Mouse (Mus musculus) brain, embryonic 18.5 days (tissue): ENCODE data around the gene Nhlrc4.

Experiments
- DNase-seq: peaks from one replicate; pipeline ENCODE4 v3.0.0-alpha.2; 2012; ENCODE audit warnings: low read depth, low spot score

The Nhlrc4 gene

DNA sequence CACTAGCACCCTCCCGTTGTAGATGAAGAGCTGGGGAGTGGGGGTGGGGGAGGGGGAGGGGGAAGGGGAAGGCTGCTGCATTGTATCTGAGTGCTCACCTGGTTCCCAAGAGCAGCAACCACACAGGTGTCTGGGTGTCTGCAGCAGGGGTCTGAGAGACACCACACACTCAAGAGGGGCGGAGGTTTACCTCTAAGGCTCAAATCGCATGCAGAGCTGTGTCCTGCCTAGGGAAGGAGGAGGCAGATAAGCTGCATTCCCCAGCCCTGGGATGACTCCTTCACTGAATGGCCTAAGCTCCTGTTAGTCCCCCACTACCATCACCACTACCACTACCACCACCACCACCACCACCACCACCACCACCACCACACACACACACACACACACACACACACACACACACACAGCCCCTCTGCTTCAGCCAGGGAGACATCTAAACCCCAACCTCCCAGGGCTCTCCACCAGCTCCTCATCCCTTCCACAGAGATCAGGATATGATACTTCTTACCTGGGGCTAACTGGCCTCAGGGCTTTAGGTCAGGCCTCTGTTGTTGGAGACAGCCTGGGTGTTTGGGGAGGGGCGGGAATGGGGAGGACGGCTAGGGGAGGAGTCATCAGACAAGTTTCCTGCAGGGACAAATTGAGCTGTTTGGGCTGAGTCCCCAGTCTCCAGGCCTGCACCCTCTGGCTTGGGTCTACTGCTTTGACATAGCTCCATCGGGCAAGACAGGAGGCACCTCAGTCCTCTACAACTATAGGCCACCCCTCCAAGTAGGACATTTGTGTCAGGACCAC is at the start of gene Nhlrc4, which contains the start of gene Pigq:
Gene Nhlrc4 (minus strand): TSS at position 596 of the 798 bp plus-strand sequence.
Gene Pigq (minus strand): TSS at position 571 of the 798 bp plus-strand sequence.
- DNase-seq = no peak

DNA sequence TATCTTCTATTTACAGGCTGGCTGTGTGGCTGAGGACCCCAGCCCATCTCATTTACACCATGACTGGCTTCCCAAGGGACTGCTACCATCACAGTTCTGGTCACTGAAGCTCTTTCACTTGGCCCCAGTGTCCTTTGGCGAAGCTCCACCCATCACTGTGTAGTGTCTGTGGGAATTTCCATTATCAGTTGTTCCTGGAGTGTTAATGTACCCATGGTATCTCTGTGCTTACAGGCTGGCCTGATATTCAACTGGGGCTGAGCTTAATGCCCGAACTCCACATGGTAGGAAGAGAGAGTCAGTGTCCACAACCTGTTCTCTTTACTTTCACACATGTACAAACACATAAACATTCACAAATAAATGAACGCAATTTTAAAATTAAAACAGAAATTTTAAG is 48.7 kb upstream of the Nhlrc4 start:
- DNase-seq = no peak

- DNase-seq = no peak
Measured at GRCm38 (mm10) chr17:25992274-25992673, 47.5 kb upstream of the Nhlrc4 start.

GRCm38 (mm10) chr17:25990331-25990730 is 45.6 kb upstream of the Nhlrc4 start:
- no peak for DNase-seq

DNA sequence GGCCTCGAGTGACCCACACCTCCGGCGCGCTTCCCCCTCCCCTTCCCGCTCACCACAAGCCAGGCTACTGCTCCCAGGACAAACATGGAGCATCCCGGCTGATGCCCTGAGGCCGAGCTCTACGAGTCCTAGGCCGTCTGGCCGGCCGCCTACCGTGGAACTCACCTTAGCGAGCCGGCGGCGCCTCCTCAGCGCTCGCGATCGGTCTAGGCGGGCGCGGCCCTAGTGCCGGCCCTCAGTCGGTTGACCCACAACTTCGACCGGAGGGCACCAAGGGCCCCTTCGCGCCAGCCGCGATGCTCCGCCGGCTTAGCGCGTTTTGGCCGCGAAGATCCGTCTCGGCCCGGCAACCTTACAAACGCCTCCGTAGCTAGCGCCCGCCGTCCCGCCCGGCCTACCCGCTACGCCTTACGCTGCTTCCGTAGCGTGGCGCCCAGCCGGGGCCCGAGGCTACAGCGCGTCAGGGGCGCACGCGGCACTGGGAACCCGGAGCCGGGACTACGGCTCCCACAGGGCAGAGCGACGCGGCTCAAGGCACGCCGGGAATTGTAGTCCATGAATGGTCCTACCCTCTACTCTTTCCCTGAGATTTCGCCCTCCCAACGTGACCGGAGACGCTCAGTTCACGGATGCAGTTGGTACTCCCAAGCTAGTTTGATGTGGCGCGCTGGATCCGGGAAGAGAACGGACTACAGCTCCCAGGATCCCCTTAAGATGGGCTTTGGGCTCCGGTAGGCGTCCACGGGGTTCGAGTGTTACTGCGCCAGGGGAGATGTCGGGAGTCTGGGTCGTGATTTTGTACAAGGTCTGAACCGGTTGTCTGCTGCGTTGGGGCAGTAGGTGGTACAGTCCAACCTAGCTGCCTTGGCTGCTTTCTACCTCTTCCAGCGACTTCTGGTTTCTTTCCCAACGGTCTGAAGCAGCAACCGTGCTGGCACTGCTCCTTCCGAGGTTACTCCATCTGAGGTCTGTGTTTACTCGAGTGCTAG is 40.8 kb upstream of the Nhlrc4 start, which contains the start of gene Capn15:
Gene Capn15 (minus strand): TSS at position 491 of the 989 bp plus-strand sequence.
- DNase-seq = peak; percentile 96

- DNase-seq = no peak
Measured at GRCm38 (mm10) chr17:25984556-25985305, 40.0 kb upstream of the Nhlrc4 start.

- DNase-seq = no peak
Measured at GRCm38 (mm10) chr17:25984066-25984465, 39.3 kb upstream of the Nhlrc4 start.

- DNase-seq = no peak
Measured at GRCm38 (mm10) chr17:25982913-25983312, 38.2 kb upstream of the Nhlrc4 start.

GRCm38 (mm10) chr17:25980854-25981253 is 36.1 kb upstream of the Nhlrc4 start:
- no peak for DNase-seq

DNA sequence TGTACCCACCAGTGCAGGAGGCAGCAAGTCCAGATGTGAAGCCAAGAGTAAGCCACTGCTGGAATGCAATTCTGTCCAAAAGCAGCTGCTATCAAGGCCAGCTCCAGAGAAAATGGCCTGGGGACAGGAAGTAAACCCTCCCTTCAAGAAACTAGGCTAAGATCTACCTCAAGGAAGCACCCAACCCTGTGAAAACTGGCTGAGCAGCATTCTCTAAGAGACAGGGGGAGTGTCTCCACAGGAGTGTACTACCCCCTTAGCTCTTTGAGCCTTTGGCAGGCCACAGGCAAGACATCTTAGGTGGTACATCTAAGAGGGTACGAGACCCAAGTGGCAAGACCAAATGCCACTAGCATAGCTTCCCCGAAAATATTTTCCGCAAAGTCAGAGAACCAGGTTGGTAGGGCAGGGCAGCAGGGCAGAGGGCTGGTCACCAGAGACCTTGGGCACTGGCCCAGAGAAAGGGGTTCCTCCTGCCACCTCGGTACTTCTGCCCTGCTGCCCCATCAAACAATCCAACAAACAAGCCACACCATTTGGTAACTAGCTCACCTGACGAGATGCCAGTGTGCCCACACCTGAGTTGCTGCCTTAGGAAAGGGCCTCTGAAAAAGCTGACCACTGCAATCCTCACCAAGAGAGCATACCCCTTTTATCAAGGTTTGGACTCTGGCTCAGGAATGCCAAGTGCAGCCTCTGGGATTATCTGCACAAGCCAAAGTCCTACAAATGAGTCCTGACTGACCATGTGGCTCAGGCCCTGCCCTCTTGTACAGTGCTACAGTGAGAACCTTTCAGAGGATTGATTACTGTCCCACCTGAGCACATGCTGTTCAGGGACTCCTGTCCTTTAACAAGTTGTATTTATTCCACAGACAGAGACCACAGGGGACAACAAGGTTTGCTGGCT is 35.3 kb upstream of the Nhlrc4 start:
- DNase-seq = no peak

GRCm38 (mm10) chr17:25970954-25971707 is 26.4 kb upstream of the Nhlrc4 start:
- no peak for DNase-seq

DNA sequence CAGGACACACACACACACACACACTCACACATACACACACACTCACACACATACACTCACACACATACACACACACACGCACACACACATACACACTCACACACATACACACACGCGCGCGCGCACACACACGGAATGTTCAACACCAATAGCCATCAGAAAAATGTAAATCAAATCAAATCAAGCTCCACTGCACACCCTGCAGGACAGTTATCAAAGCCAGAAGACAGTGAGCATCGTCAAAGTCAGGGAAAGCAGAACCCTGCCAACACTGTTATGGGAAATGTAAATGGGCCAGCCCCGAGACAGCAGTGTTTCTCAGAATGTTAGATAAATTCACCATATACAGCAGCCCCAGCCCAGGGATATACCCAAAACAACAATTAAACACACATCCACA is 25.7 kb upstream of the Nhlrc4 start:
- no peak for DNase-seq

GRCm38 (mm10) chr17:25968176-25968575 is 23.4 kb upstream of the Nhlrc4 start:
- no peak for DNase-seq

GRCm38 (mm10) chr17:25967652-25968051 is 22.9 kb upstream of the Nhlrc4 start:
- no peak for DNase-seq

DNA sequence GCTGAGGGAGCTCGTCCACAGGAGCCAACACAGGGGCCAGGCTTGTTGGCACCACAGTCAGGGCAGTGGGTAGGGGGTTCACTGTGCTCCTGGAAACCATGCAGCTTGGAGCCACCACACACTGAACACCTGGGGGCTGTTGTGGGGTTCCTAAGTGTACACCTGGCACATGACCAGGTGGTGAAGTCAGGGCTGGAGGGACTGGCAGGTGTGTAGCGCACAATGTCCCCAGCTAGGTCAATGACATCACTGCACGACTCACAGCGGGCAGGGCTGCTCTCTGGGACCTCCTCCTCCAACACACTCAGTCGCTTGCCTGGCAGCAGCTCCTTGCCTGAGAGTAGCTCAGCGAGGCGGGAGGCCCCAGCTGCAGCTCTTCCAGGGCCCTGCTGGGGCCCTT is 19.5 kb upstream of the Nhlrc4 start:
- no peak for DNase-seq

GRCm38 (mm10) chr17:25962413-25962905 is 17.7 kb upstream of the Nhlrc4 start:
- no peak for DNase-seq

DNA sequence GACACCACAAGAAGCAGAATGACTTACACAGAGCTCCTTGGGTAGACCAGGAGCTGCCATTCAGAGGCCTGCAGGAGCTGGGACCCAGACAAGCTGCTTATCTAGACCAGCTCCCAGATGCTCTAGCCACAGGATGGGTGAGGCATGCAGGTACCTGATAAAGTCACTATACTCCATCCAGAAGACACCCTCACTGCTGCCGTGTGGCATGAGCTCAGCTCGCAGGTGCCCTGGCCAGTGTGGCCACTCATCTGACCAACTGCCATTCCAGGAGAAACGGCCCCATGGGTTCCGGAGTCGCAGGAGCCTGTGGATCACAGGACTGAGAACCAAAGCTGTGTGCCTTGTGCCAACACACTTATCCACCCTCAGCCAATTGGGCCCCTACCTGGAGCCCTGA is 16.8 kb upstream of the Nhlrc4 start:
- no peak for DNase-seq

- no peak for DNase-seq
Measured at GRCm38 (mm10) chr17:25959630-25960467, 15.1 kb upstream of the Nhlrc4 start.
